Mouse (Mus musculus) kidney, adult 2 months (tissue): ENCODE results near the gene Slc13a3.

ENCODE experiments used
- CTCF ChIP-seq: fragments of 200-500 bp; conservative IDR thresholded peaks from 2 replicates; pipeline ENCODE4 v1.5.1; 2011; ENCODE audit warnings: low read depth, mild to moderate bottlenecking, control low read depth, low read length, moderate library complexity, mixed read lengths; ENCODE audit not compliant: insufficient read depth, insufficient read length
- POLR2A ChIP-seq: fragments of 200-500 bp; IDR thresholded peaks from one replicate; pipeline ENCODE4 v1.6.1; 2011; ENCODE audit warnings: low read depth, low read length, control low read depth

DNA sequence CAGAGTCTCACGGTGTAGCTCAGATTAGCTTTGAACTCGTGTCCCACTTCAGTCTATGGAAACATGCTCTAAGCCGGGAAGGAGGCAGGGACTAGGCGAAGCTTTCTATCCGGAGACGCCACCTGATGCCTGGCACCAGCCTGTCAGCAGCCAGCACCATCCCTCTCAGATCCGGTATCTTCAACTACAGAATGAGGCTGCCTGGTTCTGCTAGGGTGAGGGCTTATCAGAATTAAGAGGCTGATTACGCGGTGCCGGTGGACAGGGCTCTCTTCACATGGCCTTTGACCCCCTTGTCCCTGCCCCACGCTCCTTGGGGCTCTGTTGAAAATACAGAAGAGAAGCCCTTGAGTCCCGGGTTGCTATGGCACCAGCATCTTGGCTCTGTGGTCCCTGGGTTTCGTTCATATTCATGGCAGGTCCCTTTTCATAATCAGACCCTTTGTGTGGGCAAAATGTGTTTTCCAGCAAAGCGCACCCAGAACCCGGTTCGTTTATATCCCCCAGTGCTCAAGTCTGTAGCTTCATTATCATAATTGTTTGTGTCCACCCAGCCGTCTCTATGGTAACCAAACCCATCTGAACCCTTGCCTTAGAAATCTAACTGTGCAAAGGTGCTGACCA is 20.7 kb upstream of the Slc13a3 start:
- no peak for TF ChIP-seq POLR2A
- no peak for TF ChIP-seq CTCF
